Mouse (Mus musculus) cortical plate, adult 2 months (tissue): Measurements from ENCODE around the gene Spire2.

Experiments used
- CTCF ChIP-seq: fragments of 200-500 bp; IDR thresholded peaks from 2 replicates; pipeline ENCODE4 v1.5.1; 2011; ENCODE audit warnings: mild to moderate bottlenecking, control low read depth, low read length; ENCODE audit not compliant: insufficient read depth; ENCODE audit errors: extremely low read depth
- POLR2A ChIP-seq: fragments of 200-500 bp; IDR thresholded peaks from 2 replicates; pipeline ENCODE4 v1.6.1; 2011; ENCODE audit warnings: mild to moderate bottlenecking, low read length, control low read depth; ENCODE audit not compliant: insufficient read depth; ENCODE audit errors: extremely low read depth

DNA sequence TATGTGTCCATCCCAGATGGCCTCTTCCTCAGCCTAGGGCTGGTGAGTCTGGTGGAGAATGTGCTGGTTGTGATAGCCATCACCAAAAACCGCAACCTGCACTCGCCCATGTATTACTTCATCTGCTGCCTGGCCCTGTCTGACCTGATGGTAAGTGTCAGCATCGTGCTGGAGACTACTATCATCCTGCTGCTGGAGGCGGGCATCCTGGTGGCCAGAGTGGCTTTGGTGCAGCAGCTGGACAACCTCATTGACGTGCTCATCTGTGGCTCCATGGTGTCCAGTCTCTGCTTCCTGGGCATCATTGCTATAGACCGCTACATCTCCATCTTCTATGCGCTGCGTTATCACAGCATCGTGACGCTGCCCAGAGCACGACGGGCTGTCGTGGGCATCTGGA is 75.1 kb downstream of the Spire2 start:
- TF ChIP-seq CTCF (no peak), POLR2A (no peak)
